Mouse (Mus musculus): ENCODE results near the gene Otop3. TPM values are rescaled to one million over a fixed set of nuclear protein-coding genes. Genes with fewer than 3 reads are reported as not detected.

The Otop3 gene
- polyA plus RNA-seq, 1 experiment: not detected

DNA sequence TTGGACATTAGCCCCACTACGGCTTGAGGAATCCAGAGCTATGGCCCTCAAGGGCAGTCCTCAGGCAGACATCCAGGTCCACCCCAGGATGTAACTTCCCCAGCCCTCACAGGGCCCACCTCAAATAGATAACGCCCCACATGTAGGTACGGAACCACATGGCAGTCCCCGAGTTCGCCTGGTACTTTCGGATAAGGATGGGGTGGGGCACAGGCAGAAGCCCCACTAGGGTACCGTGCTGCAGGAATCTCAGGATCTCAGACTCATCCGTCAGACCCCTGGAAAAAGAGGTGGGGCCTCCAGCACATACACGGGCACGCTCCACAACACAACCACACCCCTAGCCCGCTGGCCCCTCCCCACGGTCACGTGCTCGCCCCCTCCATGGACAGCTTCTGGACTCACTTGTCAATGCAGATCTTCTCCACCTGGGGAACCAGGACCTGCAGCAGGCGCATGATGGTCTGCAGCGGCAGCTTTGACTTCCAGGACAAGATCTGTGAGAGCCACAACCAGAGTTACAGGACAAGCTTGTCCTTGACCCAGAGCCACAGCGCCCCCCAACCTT, 14.2 kb downstream of the Otop3 start:
- TF ChIP-seq TAL1 (IDR thresholded peaks at IDR 0.05; ENCODE audit: low read length) (no peak), GATA1 (IDR thresholded peaks at IDR 0.05; ENCODE audit: low read length) (no peak)
- Histone ChIP-seq H3K4me1 (ENCODE audit: control insufficient read depth) (peaks cover 21% of the 10 kb centered on the region), H3K9me3 (ENCODE audit: control insufficient read depth, low read length) (no peaks in the 10 kb centered on the region), H3K4me3 (replicated peaks) (no peak overlapping the region), H3K27me3 (ENCODE audit: control insufficient read depth) (peaks cover 35% of the 10 kb centered on the region), H3K36me3 (ENCODE audit: control insufficient read depth) (no peaks in the 10 kb centered on the region)

DNA sequence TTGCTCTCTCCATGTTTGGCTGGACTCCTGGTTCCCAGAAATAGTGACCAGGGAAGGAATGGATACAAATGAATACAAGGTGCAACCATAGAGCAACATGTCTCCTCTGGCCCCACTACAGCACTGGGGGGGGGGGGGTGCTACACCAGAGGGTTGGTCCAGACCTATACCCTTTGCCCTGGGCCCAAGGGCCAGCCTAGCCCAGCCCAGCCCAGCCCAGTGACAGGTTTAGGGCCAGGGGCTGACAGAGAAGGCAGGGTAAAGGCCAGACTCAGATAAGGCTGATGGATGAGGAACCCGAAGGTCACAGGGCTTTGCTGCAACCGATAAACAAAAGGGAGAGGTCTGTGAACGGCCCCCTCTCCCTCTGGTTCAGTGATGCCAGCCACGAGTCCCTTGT, 15.4 kb downstream of the Otop3 start:
- no peak for TF ChIP-seq TAL1 (IDR thresholded peaks at IDR 0.05; ENCODE audit: low read length)
- TF ChIP-seq GATA1 (IDR thresholded peaks at IDR 0.05; ENCODE audit: low read length): no peak
- peaks cover 25% of the 10 kb centered on the region for H3K27me3 ChIP-seq (ENCODE audit: control insufficient read depth)
- no peaks in the 10 kb centered on the region for H3K36me3 ChIP-seq (ENCODE audit: control insufficient read depth)
- H3K4me3 ChIP-seq (replicated peaks): no peak overlapping the region
- H3K9me3 ChIP-seq (ENCODE audit: control insufficient read depth, low read length): no peaks in the 10 kb centered on the region
- H3K4me1 ChIP-seq (ENCODE audit: control insufficient read depth): peaks cover 19% of the 10 kb centered on the region

GRCm38 (mm10) chr11:115353375-115353774, 18.8 kb downstream of the Otop3 start:
- no peak overlapping the region for H3K4me3 ChIP-seq (replicated peaks)
- H3K36me3 ChIP-seq (ENCODE audit: control insufficient read depth): no peaks in the 10 kb centered on the region
- H3K4me1 ChIP-seq (ENCODE audit: control insufficient read depth): peaks cover 9% of the 10 kb centered on the region
- H3K9me3 ChIP-seq (ENCODE audit: control insufficient read depth, low read length): no peaks in the 10 kb centered on the region
- TF ChIP-seq TAL1 (IDR thresholded peaks at IDR 0.05; ENCODE audit: low read length): no peak
- TF ChIP-seq GATA1 (IDR thresholded peaks at IDR 0.05; ENCODE audit: low read length): no peak
- peaks cover 23% of the 10 kb centered on the region for H3K27me3 ChIP-seq (ENCODE audit: control insufficient read depth)

GRCm38 (mm10) chr11:115354183-115354582, 19.7 kb downstream of the Otop3 start:
- TF ChIP-seq TAL1 (IDR thresholded peaks at IDR 0.05; ENCODE audit: low read length) (no peak), GATA1 (IDR thresholded peaks at IDR 0.05; ENCODE audit: low read length) (no peak)
- H3K4me3 ChIP-seq (replicated peaks): no peak overlapping the region
- no peaks in the 10 kb centered on the region for H3K36me3 ChIP-seq (ENCODE audit: control insufficient read depth)
- H3K4me1 ChIP-seq (ENCODE audit: control insufficient read depth): peaks cover 3% of the 10 kb centered on the region
- peaks cover 20% of the 10 kb centered on the region for H3K27me3 ChIP-seq (ENCODE audit: control insufficient read depth)
- H3K9me3 ChIP-seq (ENCODE audit: control insufficient read depth, low read length): no peaks in the 10 kb centered on the region

- Histone ChIP-seq H3K4me3 (replicated peaks) (no peak overlapping the region), H3K36me3 (ENCODE audit: control insufficient read depth) (no peaks in the 10 kb centered on the region), H3K9me3 (ENCODE audit: control insufficient read depth, low read length) (no peaks in the 10 kb centered on the region), H3K27me3 (ENCODE audit: control insufficient read depth) (peaks cover 8% of the 10 kb centered on the region; the same call in 1 of the 2 replicates), H3K4me1 (ENCODE audit: control insufficient read depth) (peaks cover 2% of the 10 kb centered on the region; the same call in 1 of the 2 replicates)
- TF ChIP-seq GATA1 (IDR thresholded peaks at IDR 0.05; ENCODE audit: low read length) (no peak), TAL1 (IDR thresholded peaks at IDR 0.05; ENCODE audit: low read length) (no peak)
Measured at GRCm38 (mm10) chr11:115358468-115358867, 23.9 kb downstream of the Otop3 start.

DNA sequence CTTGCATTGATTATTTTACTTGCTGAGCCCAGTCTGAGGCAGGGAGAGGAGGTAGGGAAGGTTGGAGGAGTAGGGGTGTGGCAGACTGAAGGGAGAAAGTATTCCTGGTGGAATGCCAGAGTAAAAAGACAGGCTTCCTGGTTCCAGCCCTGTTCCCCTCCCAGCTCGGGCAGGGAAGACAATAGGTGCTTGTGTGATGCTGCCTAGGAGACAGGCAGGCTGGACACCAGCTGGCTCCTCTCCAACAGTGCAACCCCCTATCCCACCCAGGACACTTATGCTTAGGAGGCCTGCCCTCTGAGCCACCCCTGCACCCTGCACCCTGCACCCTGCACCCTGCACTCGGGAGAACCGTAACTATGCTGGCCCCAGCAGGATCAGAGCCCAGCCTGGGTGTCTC, 24.8 kb downstream of the Otop3 start:
- no peaks in the 10 kb centered on the region for H3K36me3 ChIP-seq (ENCODE audit: control insufficient read depth)
- H3K4me1 ChIP-seq (ENCODE audit: control insufficient read depth): peaks cover 2% of the 10 kb centered on the region; the same call in 1 of the 2 replicates
- H3K9me3 ChIP-seq (ENCODE audit: control insufficient read depth, low read length): no peaks in the 10 kb centered on the region
- TF ChIP-seq TAL1 (IDR thresholded peaks at IDR 0.05; ENCODE audit: low read length) (no peak), GATA1 (IDR thresholded peaks at IDR 0.05; ENCODE audit: low read length) (no peak)
- H3K4me3 ChIP-seq (replicated peaks): no peak overlapping the region
- H3K27me3 ChIP-seq (ENCODE audit: control insufficient read depth): peaks cover 15% of the 10 kb centered on the region

DNA sequence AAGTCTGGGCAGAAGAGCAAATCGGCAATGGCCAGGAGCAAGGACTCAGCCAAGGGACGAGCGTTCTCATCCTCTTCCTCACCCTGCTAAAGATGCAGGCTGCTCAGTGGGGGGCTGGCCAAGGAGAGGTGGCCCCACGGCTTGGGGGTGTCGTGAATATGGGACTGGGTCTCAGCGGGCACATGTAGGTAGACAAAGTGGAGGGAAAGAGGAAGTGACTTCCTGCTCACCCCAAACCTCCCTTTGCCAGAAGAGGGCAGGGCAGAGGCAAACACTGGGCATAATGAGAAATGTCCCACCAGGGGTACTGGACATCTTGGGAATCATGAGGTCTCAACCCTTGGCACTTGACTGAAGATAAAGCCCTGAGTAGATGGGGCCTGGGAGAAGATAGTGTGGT, 25.2 kb downstream of the Otop3 start:
- Histone ChIP-seq H3K4me3 (replicated peaks) (no peak overlapping the region), H3K9me3 (ENCODE audit: control insufficient read depth, low read length) (no peaks in the 10 kb centered on the region), H3K27me3 (ENCODE audit: control insufficient read depth) (peaks cover 14% of the 10 kb centered on the region), H3K36me3 (ENCODE audit: control insufficient read depth) (no peaks in the 10 kb centered on the region), H3K4me1 (ENCODE audit: control insufficient read depth) (peaks cover 2% of the 10 kb centered on the region; the same call in 1 of the 2 replicates)
- TF ChIP-seq TAL1 (IDR thresholded peaks at IDR 0.05; ENCODE audit: low read length): no peak
- no peak for TF ChIP-seq GATA1 (IDR thresholded peaks at IDR 0.05; ENCODE audit: low read length)

GRCm38 (mm10) chr11:115364136-115364535, 29.6 kb downstream of the Otop3 start:
- Histone ChIP-seq H3K9me3 (ENCODE audit: control insufficient read depth, low read length) (no peaks in the 10 kb centered on the region), H3K27me3 (ENCODE audit: control insufficient read depth) (peaks cover 48% of the 10 kb centered on the region), H3K4me1 (ENCODE audit: control insufficient read depth) (peaks cover 10% of the 10 kb centered on the region), H3K36me3 (ENCODE audit: control insufficient read depth) (no peaks in the 10 kb centered on the region), H3K4me3 (replicated peaks) (no peak overlapping the region)
- TF ChIP-seq TAL1 (IDR thresholded peaks at IDR 0.05; ENCODE audit: low read length) (no peak), GATA1 (IDR thresholded peaks at IDR 0.05; ENCODE audit: low read length) (no peak)

DNA sequence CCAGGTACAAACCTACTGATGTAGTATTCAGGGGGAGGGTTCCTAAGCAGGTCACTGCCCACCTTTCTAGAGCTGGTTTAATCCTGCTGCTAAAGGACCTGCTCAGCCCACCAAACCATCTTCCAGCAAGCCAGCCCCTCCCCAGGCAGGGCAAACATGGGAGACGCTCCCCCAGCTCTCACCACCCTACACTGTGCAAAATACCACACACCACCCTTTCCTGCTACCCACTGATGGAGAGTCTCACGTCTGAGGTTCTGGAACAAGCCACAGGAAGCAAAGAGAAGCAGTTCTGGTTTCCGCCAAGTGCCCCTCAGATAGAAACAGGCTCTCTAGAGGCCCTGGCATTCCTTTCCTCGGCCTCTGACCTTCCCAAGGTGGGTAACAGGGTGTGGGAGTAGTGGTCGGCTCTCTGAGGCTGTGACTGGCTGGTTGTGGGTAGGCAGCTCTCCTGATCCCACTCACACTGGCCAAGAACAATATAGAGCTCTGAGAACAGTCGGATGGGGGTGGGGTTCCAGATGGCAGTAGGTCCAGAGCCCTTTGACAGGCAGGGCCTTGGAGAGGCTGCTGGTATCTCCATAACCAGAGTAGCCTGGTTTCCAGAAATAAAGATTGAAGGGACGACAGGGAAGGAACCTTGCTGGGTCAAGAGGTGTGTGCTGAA, 31.6 kb downstream of the Otop3 start:
- no peak overlapping the region for H3K4me3 ChIP-seq (replicated peaks)
- no peaks in the 10 kb centered on the region for H3K36me3 ChIP-seq (ENCODE audit: control insufficient read depth)
- peaks cover 65% of the 10 kb centered on the region for H3K27me3 ChIP-seq (ENCODE audit: control insufficient read depth)
- TF ChIP-seq TAL1 (IDR thresholded peaks at IDR 0.05; ENCODE audit: low read length): no peak
- TF ChIP-seq GATA1 (IDR thresholded peaks at IDR 0.05; ENCODE audit: low read length): no peak
- peaks cover 10% of the 10 kb centered on the region for H3K4me1 ChIP-seq (ENCODE audit: control insufficient read depth)
- H3K9me3 ChIP-seq (ENCODE audit: control insufficient read depth, low read length): no peaks in the 10 kb centered on the region
